ENCODE assay signal across 10 mouse cellular contexts in genomic region chr3:129520499-129520898, GRCm38 (mm10). TPM values are rescaled to one million over a fixed set of nuclear protein-coding genes. Genes with fewer than 3 reads are reported as not detected.
DNase-seq lines count a peak whose midpoint lies in the region; ATAC-seq and TF ChIP-seq lines count a peak whose summit lies in the region.
"Had no signal": no experiment of that assay in that cellular context is flagged by ENCODE, and none has a peak within 500 bp of the region (broad histone marks: within the 10 kb centered on the region; RNA-seq: fewer than 3 reads in every experiment).

No protein-coding gene starts in this region.

- H3K36me3 ChIP-seq in intestine, postnatal 0 days (ENCODE audit: control insufficient read depth, insufficient read depth) = no peaks in the 10 kb centered on the region
- H3K36me3 ChIP-seq in intestine, embryonic 15.5 days = no peaks in the 10 kb centered on the region
- no peaks in the 10 kb centered on the region for H3K36me3 ChIP-seq in spleen, adult 2 months (ENCODE audit: control insufficient read depth, insufficient read depth, low read length)
- H3K36me3 ChIP-seq in hindbrain, embryonic 14.5 days (replicated peaks; ENCODE audit: control insufficient read depth, insufficient read depth) = no peaks in the 10 kb centered on the region
- H3K36me3 ChIP-seq in limb, embryonic 10.5 days = no peaks in the 10 kb centered on the region
- H3K36me3 ChIP-seq: heart, embryonic 13.5 days had no signal

- no peak overlapping the region for H3K4me3 ChIP-seq in intestine, postnatal 0 days (ENCODE audit: low read depth, low read length)
- no peak overlapping the region for H3K4me3 ChIP-seq in intestine, embryonic 15.5 days (replicated peaks)
- H3K4me3 ChIP-seq in spleen, adult 2 months (ENCODE audit: extremely low read depth, insufficient read depth, insufficient read length) = no peak overlapping the region
- no peak overlapping the region for H3K4me3 ChIP-seq in hindbrain, embryonic 14.5 days (replicated peaks; ENCODE audit: low read length)
- no peak overlapping the region for H3K4me3 ChIP-seq in limb, embryonic 10.5 days
- H3K4me3 ChIP-seq: heart, embryonic 13.5 days; myocyte had no signal

- no peaks in the 10 kb centered on the region for H3K9me3 ChIP-seq in intestine, postnatal 0 days (ENCODE audit: control insufficient read depth)
- no peaks in the 10 kb centered on the region for H3K9me3 ChIP-seq in intestine, embryonic 15.5 days
- no peaks in the 10 kb centered on the region for H3K9me3 ChIP-seq in hindbrain, embryonic 14.5 days (ENCODE audit: control insufficient read depth, low read length)
- H3K9me3 ChIP-seq in limb, embryonic 10.5 days (replicated peaks) = no peaks in the 10 kb centered on the region
- H3K9me3 ChIP-seq: heart, embryonic 13.5 days had no signal

- no peak overlapping the region for H3K27ac ChIP-seq in intestine, postnatal 0 days (ENCODE audit: low read depth, low read length)
- no peak overlapping the region for H3K27ac ChIP-seq in intestine, embryonic 15.5 days
- H3K27ac ChIP-seq in spleen, adult 2 months (ENCODE audit: insufficient read depth, low read length) = no peak overlapping the region
- H3K27ac ChIP-seq in hindbrain, embryonic 14.5 days = no peak overlapping the region
- no peak overlapping the region for H3K27ac ChIP-seq in limb, embryonic 10.5 days
- H3K27ac ChIP-seq: heart, embryonic 13.5 days had no signal

- peak; percentile 66 for TF ChIP-seq CTCF in intestine, postnatal 0 days (IDR thresholded peaks at IDR 0.05; ENCODE audit: low read depth)
- TF ChIP-seq CTCF in spleen, adult 2 months (IDR thresholded peaks at IDR 0.05; ENCODE audit: extremely low read depth, insufficient read depth, insufficient read length, insufficient replicate concordance) = peak; percentile 21; the same call in 1 of the 2 replicates

- 77% methylated on average over 4 of the region's 4 CpGs for WGBS in intestine, postnatal 0 days
- 79% methylated on average over 4 of the region's 4 CpGs for WGBS in intestine, embryonic 15.5 days
- 78% methylated on average over 4 of the region's 4 CpGs for WGBS in spleen, adult 2 months
- 90% methylated on average over 4 of the region's 4 CpGs for WGBS in hindbrain, embryonic 14.5 days
- WGBS in limb, embryonic 10.5 days = 79% methylated on average over 4 of the region's 4 CpGs

- H3K9ac ChIP-seq in intestine, postnatal 0 days (ENCODE audit: low read depth, low read length) = no peak overlapping the region
- no peak overlapping the region for H3K9ac ChIP-seq in intestine, embryonic 15.5 days
- H3K9ac ChIP-seq in hindbrain, embryonic 14.5 days = no peak overlapping the region
- H3K9ac ChIP-seq: heart, embryonic 13.5 days had no signal

- ATAC-seq in intestine, postnatal 0 days = no peak
- no peak for ATAC-seq in intestine, embryonic 15.5 days
- no peak for ATAC-seq in hindbrain, embryonic 14.5 days (ENCODE audit: low FRiP score)

- no peaks in the 10 kb centered on the region for H3K4me1 ChIP-seq in intestine, postnatal 0 days (replicated peaks; ENCODE audit: control insufficient read depth, insufficient read depth, low read length)
- no peaks in the 10 kb centered on the region for H3K4me1 ChIP-seq in intestine, embryonic 15.5 days (replicated peaks)
- no peaks in the 10 kb centered on the region for H3K4me1 ChIP-seq in spleen, adult 2 months (ENCODE audit: control insufficient read depth, insufficient read depth, insufficient read length)
- H3K4me1 ChIP-seq in hindbrain, embryonic 14.5 days (replicated peaks; ENCODE audit: control insufficient read depth, insufficient read depth, low read length) = no peaks in the 10 kb centered on the region
- no peaks in the 10 kb centered on the region for H3K4me1 ChIP-seq in limb, embryonic 10.5 days
- H3K4me1 ChIP-seq: heart, embryonic 13.5 days had no signal

- TF ChIP-seq POLR2A in spleen, adult 2 months (IDR thresholded peaks at IDR 0.05; ENCODE audit: low read depth, low read length) = no peak

- H3K4me2 ChIP-seq in intestine, postnatal 0 days (replicated peaks; ENCODE audit: low read depth) = no peak overlapping the region
- H3K4me2 ChIP-seq in intestine, embryonic 15.5 days (replicated peaks) = no peak overlapping the region
- no peak overlapping the region for H3K4me2 ChIP-seq in hindbrain, embryonic 14.5 days (replicated peaks)
- H3K4me2 ChIP-seq: heart, embryonic 13.5 days had no signal

- no peaks in the 10 kb centered on the region for H3K27me3 ChIP-seq in intestine, postnatal 0 days (replicated peaks; ENCODE audit: control insufficient read depth, insufficient read depth, low read length)
- H3K27me3 ChIP-seq in intestine, embryonic 15.5 days (replicated peaks) = no peaks in the 10 kb centered on the region
- H3K27me3 ChIP-seq in spleen, adult 2 months (ENCODE audit: control insufficient read depth, insufficient read depth, low read length) = no peaks in the 10 kb centered on the region
- no peaks in the 10 kb centered on the region for H3K27me3 ChIP-seq in hindbrain, embryonic 14.5 days (ENCODE audit: control insufficient read depth, insufficient read depth, low read length)
- H3K27me3 ChIP-seq in limb, embryonic 10.5 days (ENCODE audit: low read depth, poor library complexity, severe bottlenecking) = no peaks in the 10 kb centered on the region
- H3K27me3 ChIP-seq: heart, embryonic 13.5 days had no signal

- peak in 1 of 2 experiments; percentile 55 for DNase-seq in spleen, adult 2 months (ENCODE audit: low read depth in 1 of 2, low spot score in 2 of 2)
- DNase-seq in spleen, postnatal 4 days (ENCODE audit: low spot score in 2 of 2) = no peak
- peak; percentile 77 for DNase-seq in induced T-regulatory cell, adult 2 months (ENCODE audit: low read depth)
- no peak for DNase-seq in embryo, embryonic 10.5 days (ENCODE audit: low spot score)
- DNase-seq in hindbrain, embryonic 14.5 days (ENCODE audit: low spot score) = no peak
- DNase-seq in limb, embryonic 10.5 days (ENCODE audit: low spot score) = no peak

RNA-seq across cellular contexts. Expression of gene Elovl6, which starts 11.7 kb away (rescaled TPM):
- 34.5 and 36.5 TPM in 2 replicates for polyA plus RNA-seq in intestine, postnatal 0 days (2015; fragmentation: Nextera tagmentation; extraction: Ambion mirVana)
- 46.4 and 47.8 TPM in 2 replicates for polyA plus RNA-seq in intestine, embryonic 15.5 days (2015; fragmentation: Nextera tagmentation; extraction: Ambion mirVana)
- polyA plus RNA-seq in spleen, adult 2 months (2012; rRNA removed) = 3.1 and 5.2 TPM in 2 replicates
- polyA plus RNA-seq in hindbrain, embryonic 14.5 days (2014; fragmentation: Nextera tagmentation; extraction: Ambion mirVana) = 27.5 and 39.5 TPM in 2 replicates
- 54.6 and 59.0 TPM in 2 replicates for polyA plus RNA-seq in limb, embryonic 10.5 days (2016; fragmentation: Nextera tagmentation; extraction: Ambion mirVana)
